Comparison of ENCODE assay signal across 8 mouse cellular contexts in genomic region chr4:125962677-125963076, GRCm38 (mm10).
A peak's percentile ranks its signal among the peaks of the same experiment; 100 is the strongest.
DNase-seq lines count a peak whose midpoint lies in the region; ATAC-seq lines count a peak whose summit lies in the region.

No protein-coding gene starts in this region.

- H3K27me3 ChIP-seq in forebrain, embryonic 14.5 days (replicated peaks; ENCODE audit: control insufficient read depth, insufficient read depth, low read length): no peaks in the 10 kb centered on the region
- H3K27me3 ChIP-seq in hindbrain, embryonic 16.5 days (replicated peaks; ENCODE audit: control insufficient read depth, insufficient read depth, low read length): peaks cover 2% of the 10 kb centered on the region; the same call in 1 of the 2 replicates
- no peaks in the 10 kb centered on the region for H3K27me3 ChIP-seq in midbrain, embryonic 15.5 days (replicated peaks)

- H3K4me2 ChIP-seq in forebrain, embryonic 14.5 days (ENCODE audit: low read length): no peak overlapping the region
- H3K4me2 ChIP-seq in hindbrain, embryonic 16.5 days (ENCODE audit: low read length): no peak overlapping the region
- H3K4me2 ChIP-seq in midbrain, embryonic 15.5 days: no peak overlapping the region

- no peak overlapping the region for H3K4me3 ChIP-seq in forebrain, embryonic 14.5 days (ENCODE audit: low read depth, low read length)
- H3K4me3 ChIP-seq in hindbrain, embryonic 16.5 days (ENCODE audit: low read length): no peak overlapping the region
- H3K4me3 ChIP-seq in midbrain, embryonic 15.5 days: no peak overlapping the region

- no peaks in the 10 kb centered on the region for H3K36me3 ChIP-seq in forebrain, embryonic 14.5 days (ENCODE audit: control insufficient read depth, insufficient read depth, low read length)
- H3K36me3 ChIP-seq in hindbrain, embryonic 16.5 days (ENCODE audit: control insufficient read depth, insufficient read depth, low read length): no peaks in the 10 kb centered on the region
- no peaks in the 10 kb centered on the region for H3K36me3 ChIP-seq in midbrain, embryonic 15.5 days (replicated peaks)

- no peak overlapping the region for H3K27ac ChIP-seq in forebrain, embryonic 14.5 days (ENCODE audit: low read depth, low read length)
- no peak overlapping the region for H3K27ac ChIP-seq in hindbrain, embryonic 16.5 days (ENCODE audit: low read depth, low read length)
- H3K27ac ChIP-seq in midbrain, embryonic 15.5 days: no peak overlapping the region

- 5% methylated on average over 7 of the region's 7 CpGs for WGBS in forebrain, embryonic 14.5 days
- WGBS in hindbrain, embryonic 16.5 days: 5% methylated on average over 7 of the region's 7 CpGs
- WGBS in midbrain, embryonic 15.5 days: 6% methylated on average over 7 of the region's 7 CpGs

- peak; percentile 38 for DNase-seq in T-cell, adult 2 months (ENCODE audit: low spot score)
- DNase-seq in forebrain, embryonic 14.5 days (ENCODE audit: low spot score): peak; percentile 89
- DNase-seq in left cerebral cortex, postnatal 10 days (ENCODE audit: extremely low spot score in 1 of 2, low spot score in 2 of 2): peak; percentile 58 to 80
- DNase-seq in spleen, adult 18-20 months: peak; percentile 72 to 87

- ATAC-seq in cerebellum, adult (ENCODE audit: insufficient number of reproducible peaks, low FRiP score, low TSS enrichment): peak; percentile 58; the same call in 1 of the 2 replicates
- peak; percentile 70 for ATAC-seq in forebrain, embryonic 14.5 days
- 0 out of 2 replicates have a peak, but pooled peaks have one; percentile 50 for ATAC-seq in hindbrain, embryonic 16.5 days
- 0 out of 2 replicates have a peak, but pooled peaks have one; percentile 39 for ATAC-seq in midbrain, embryonic 15.5 days (replicated peaks)
- ATAC-seq in activated CD4-positive, CD25-positive, alpha-beta regulatory T cell, adult 4 months: no peak

- no peaks in the 10 kb centered on the region for H3K9me3 ChIP-seq in forebrain, embryonic 14.5 days (replicated peaks; ENCODE audit: control insufficient read depth, low read length)
- H3K9me3 ChIP-seq in hindbrain, embryonic 16.5 days (ENCODE audit: control insufficient read depth, low read length): no peaks in the 10 kb centered on the region
- H3K9me3 ChIP-seq in midbrain, embryonic 15.5 days: no peaks in the 10 kb centered on the region

- H3K9ac ChIP-seq in forebrain, embryonic 14.5 days (ENCODE audit: low read length): no peak overlapping the region
- H3K9ac ChIP-seq in hindbrain, embryonic 16.5 days (ENCODE audit: low read depth, low read length): no peak overlapping the region
- no peak overlapping the region for H3K9ac ChIP-seq in midbrain, embryonic 15.5 days

- H3K4me1 ChIP-seq in forebrain, embryonic 14.5 days (ENCODE audit: control insufficient read depth, insufficient read depth, low read length): no peaks in the 10 kb centered on the region
- no peaks in the 10 kb centered on the region for H3K4me1 ChIP-seq in hindbrain, embryonic 16.5 days (ENCODE audit: control insufficient read depth, insufficient read depth, low read depth, low read length)
- no peaks in the 10 kb centered on the region for H3K4me1 ChIP-seq in midbrain, embryonic 15.5 days

- intact Hi-C loops in left cerebral cortex, postnatal 10 days (cut with DNase I): loop anchor here (2.0 kb wide), 1 partner anchor 802 kb away; no protein-coding TSS in a partner anchor

Comparison
In these comparisons a context has a peak if more than half of its experiments do, and no peak if none do; other contexts are left out.
1. DNase-seq: peak in every context shown above with its lines; median percentile 89 in forebrain, embryonic 14.5 days; 80 in spleen, adult 18-20 months; 69 in left cerebral cortex, postnatal 10 days; 38 in T-cell, adult 2 months.